In the genomic region with DNA sequence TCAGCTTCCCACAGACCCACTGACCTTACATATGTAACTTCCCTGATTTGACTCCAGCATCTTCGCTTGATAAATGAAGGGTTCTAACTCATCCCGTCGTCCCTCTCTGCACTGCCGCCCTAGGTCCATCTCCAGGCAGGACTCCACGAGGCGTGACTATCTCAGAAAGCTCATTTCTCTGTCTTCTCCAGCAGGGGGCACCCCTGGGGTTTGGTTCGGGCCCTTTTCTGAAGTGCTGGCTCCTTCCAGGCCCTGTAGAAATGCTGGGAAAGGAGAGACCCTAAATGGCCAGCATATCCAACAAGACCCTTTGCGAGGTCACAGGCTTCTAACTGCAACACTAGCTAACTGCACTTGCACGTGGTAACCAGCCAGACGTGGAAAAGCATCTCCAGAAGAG, we compare ENCODE assay signal across 7 mouse cellular contexts. TPM values are rescaled to one million over a fixed set of nuclear protein-coding genes. Genes with fewer than 3 reads are reported as not detected.
A peak's percentile ranks its signal among the peaks of the same experiment; 100 is the strongest.
DNase-seq lines count a peak whose midpoint lies in the region; ATAC-seq lines count a peak whose summit lies in the region.

No protein-coding gene starts in this region.

- no peaks in the 10 kb centered on the region for H3K9me3 ChIP-seq in hindbrain, embryonic 16.5 days (ENCODE audit: control insufficient read depth, low read length)
- H3K9me3 ChIP-seq in midbrain, embryonic 13.5 days: peaks cover 7% of the 10 kb centered on the region; the same call in 1 of the 2 replicates

- WGBS in hindbrain, embryonic 16.5 days: 5% methylated on average over 10 of the region's 10 CpGs
- 6% methylated on average over 10 of the region's 10 CpGs for WGBS in midbrain, embryonic 13.5 days

- no peaks in the 10 kb centered on the region for H3K4me1 ChIP-seq in hindbrain, embryonic 16.5 days (ENCODE audit: control insufficient read depth, insufficient read depth, low read depth, low read length)
- H3K4me1 ChIP-seq in midbrain, embryonic 13.5 days (replicated peaks): no peaks in the 10 kb centered on the region

- peak; percentile 65; the same call in 1 of the 2 replicates for ATAC-seq in hindbrain, embryonic 16.5 days
- peak; percentile 63 for ATAC-seq in midbrain, embryonic 13.5 days

- H3K4me2 ChIP-seq in hindbrain, embryonic 16.5 days (ENCODE audit: low read length): no peak overlapping the region
- no peak overlapping the region for H3K4me2 ChIP-seq in midbrain, embryonic 13.5 days (replicated peaks)

- H3K27ac ChIP-seq in hindbrain, embryonic 16.5 days (ENCODE audit: low read depth, low read length): no peak overlapping the region
- H3K27ac ChIP-seq in midbrain, embryonic 13.5 days: no peak overlapping the region

- H3K9ac ChIP-seq in hindbrain, embryonic 16.5 days (ENCODE audit: low read depth, low read length): no peak overlapping the region
- no peak overlapping the region for H3K9ac ChIP-seq in midbrain, embryonic 13.5 days (replicated peaks)

- intact Hi-C loops in left cerebral cortex, postnatal 4 days (cut with DNase I): loop anchor here (10.0 kb wide), 1 partner anchor 97 kb away; no protein-coding TSS in a partner anchor

- no peaks in the 10 kb centered on the region for H3K36me3 ChIP-seq in hindbrain, embryonic 16.5 days (ENCODE audit: control insufficient read depth, insufficient read depth, low read length)
- no peaks in the 10 kb centered on the region for H3K36me3 ChIP-seq in midbrain, embryonic 13.5 days

- H3K4me3 ChIP-seq in hindbrain, embryonic 16.5 days (ENCODE audit: low read length): no peak overlapping the region
- H3K4me3 ChIP-seq in midbrain, embryonic 13.5 days (replicated peaks): no peak overlapping the region

- H3K27me3 ChIP-seq in hindbrain, embryonic 16.5 days (replicated peaks; ENCODE audit: control insufficient read depth, insufficient read depth, low read length): no peaks in the 10 kb centered on the region
- H3K27me3 ChIP-seq in midbrain, embryonic 13.5 days: no peaks in the 10 kb centered on the region

- DNase-seq in ZHBTc4 (ENCODE audit: low read depth, low spot score): peak; percentile 87
- DNase-seq in cerebellum, adult 9-10 months: peak; percentile 5
- DNase-seq in gastrocnemius, adult 18-20 months (ENCODE audit: low spot score): peak; percentile 54
- DNase-seq in left cerebral cortex, postnatal 4 days: peak; percentile 60
- DNase-seq in spleen, postnatal 4 days (ENCODE audit: low spot score in 2 of 2): peak; percentile 46 to 82

RNA-seq across cellular contexts. Expression of a gene that starts 31.7 kb away (rescaled TPM):
- total RNA-seq in gastrocnemius, adult 18-20 months (2021): 1 to 10 TPM; 1.4 to 3.0 TPM
- 42.8 and 50.8 TPM in 2 replicates for polyA plus RNA-seq in hindbrain, embryonic 16.5 days (2015; fragmentation: Nextera tagmentation; extraction: Ambion mirVana)
- total RNA-seq in left cerebral cortex, postnatal 4 days (2021): 10 to 100 TPM; 12.7 to 14.1 TPM
- polyA plus RNA-seq in midbrain, embryonic 13.5 days (2015; fragmentation: Nextera tagmentation; extraction: Ambion mirVana): 35.7 and 41.2 TPM in 2 replicates

RNA-seq across cellular contexts. Expression of a gene that starts 43.7 kb away (rescaled TPM):
- total RNA-seq in gastrocnemius, adult 18-20 months (2021): under 1 TPM; 0.27 to 0.55 TPM
- polyA plus RNA-seq in hindbrain, embryonic 16.5 days (2015; fragmentation: Nextera tagmentation; extraction: Ambion mirVana): 1.2 and 1.7 TPM in 2 replicates
- total RNA-seq in left cerebral cortex, postnatal 4 days (2021): under 1 TPM; 0.44 to 0.60 TPM
- polyA plus RNA-seq in midbrain, embryonic 13.5 days (2015; fragmentation: Nextera tagmentation; extraction: Ambion mirVana): 0.63 and 0.79 TPM in 2 replicates

Comparison
In these comparisons a context has a peak if more than half of its experiments do, and no peak if none do; other contexts are left out.
1. DNase-seq: peak in every context shown above with its lines; median percentile 87 in ZHBTc4; 64 in spleen, postnatal 4 days; 60 in left cerebral cortex, postnatal 4 days; 54 in gastrocnemius, adult 18-20 months; 5 in cerebellum, adult 9-10 months.